Mouse (Mus musculus): ENCODE measurements around the gene Dmgdh.

Gene Dmgdh

DNA sequence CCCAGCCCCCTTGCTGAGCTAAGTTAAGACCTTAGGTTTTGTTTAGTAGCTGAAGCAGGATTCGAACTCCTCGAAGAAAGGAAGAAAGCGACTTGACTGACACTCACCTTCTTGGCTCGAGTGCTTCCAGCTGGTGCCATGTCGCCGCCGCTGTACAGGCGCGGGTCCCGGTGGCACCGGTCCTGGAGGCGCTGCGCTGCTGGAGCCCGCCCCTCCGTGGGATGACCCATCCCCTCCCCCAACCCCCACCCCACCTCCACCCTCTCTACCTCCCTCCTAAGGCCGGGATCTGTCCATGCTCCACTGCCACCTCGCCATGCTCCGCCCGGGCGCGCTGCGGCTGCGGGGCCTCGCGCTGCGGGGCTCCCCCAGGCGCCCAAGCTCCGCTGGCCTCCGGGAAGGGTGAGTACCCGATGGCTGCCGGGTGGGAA, at the start of gene Dmgdh, which contains the start of gene Bhmt2:
TSS of gene Dmgdh (plus strand) at position 303 of the 431 bp plus-strand sequence.
TSS of gene Bhmt2 (minus strand) at position 172 of the 431 bp plus-strand sequence.
- in situ Hi-C loops (cut with MboI; ENCODE audit: low pct_unique_long_range_greater_than_20kb in 1 of 2, low sequenced_read_pairs in 2 of 2, unreplicated experiment in 1 of 2): no loop called here

DNA sequence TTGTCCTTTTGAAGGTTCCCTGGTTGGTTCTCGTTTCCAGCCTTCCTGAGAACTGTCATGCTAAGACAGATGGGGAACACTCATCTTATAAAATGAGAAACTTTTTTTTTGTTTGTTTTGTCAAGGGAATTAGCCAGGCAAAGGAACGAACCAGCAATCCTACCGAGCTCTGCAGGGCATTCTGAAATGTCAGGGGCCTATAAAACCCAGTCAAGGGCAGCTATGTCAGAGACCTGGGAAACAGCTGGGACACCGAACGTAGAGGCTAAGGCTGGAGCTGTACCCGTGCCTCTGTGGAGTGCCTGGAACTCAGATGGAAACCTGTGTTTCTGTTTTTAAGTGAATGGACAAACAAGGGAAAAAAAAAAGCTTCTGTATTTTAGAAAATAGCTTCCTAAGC, 45.4 kb upstream of the Dmgdh start:
- in situ Hi-C loops (cut with MboI; ENCODE audit: low pct_unique_long_range_greater_than_20kb in 1 of 2, low sequenced_read_pairs in 2 of 2, unreplicated experiment in 1 of 2): no loop called here

DNA sequence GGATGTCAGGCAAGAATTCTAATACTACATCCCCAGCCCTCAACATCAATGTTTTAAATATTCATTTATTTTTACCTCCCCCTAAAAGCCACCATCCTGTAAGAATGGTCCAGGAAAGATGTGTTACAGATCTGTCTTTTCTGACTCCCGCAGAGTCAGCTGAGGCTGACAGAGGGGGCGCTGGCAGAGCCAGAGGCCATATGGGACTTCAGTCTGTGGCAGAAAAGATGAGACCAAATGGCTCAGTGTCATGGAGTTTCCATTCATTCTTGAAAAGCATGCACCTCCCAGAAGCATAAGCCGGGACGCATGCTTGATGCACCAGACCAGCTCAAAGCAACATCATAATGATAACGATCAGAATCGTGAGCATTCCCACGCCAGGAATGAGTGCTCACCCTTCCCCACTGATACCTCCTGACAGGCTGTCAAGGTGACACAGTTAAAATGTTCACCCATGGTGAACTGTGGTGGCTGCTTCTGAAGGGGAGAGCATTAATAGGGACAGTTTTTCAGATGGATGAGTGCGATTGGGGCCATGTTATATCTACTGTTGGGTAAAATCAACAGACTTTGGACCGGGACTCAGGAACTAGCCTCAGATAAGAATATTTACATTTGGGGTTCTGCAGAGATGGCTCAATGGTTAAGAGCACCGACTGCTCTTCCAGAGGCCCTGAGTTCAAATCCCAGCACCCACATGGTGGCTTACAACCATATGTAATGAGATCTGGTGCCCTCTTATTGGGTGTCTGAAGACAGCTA, 43.1 kb upstream of the Dmgdh start:
- in situ Hi-C loops (cut with MboI; ENCODE audit: low pct_unique_long_range_greater_than_20kb in 1 of 2, low sequenced_read_pairs in 2 of 2, unreplicated experiment in 1 of 2): loop anchor here in 1 of 2 experiments (10.0 kb wide), 1 partner anchor 94 kb away; no protein-coding TSS in a partner anchor

DNA sequence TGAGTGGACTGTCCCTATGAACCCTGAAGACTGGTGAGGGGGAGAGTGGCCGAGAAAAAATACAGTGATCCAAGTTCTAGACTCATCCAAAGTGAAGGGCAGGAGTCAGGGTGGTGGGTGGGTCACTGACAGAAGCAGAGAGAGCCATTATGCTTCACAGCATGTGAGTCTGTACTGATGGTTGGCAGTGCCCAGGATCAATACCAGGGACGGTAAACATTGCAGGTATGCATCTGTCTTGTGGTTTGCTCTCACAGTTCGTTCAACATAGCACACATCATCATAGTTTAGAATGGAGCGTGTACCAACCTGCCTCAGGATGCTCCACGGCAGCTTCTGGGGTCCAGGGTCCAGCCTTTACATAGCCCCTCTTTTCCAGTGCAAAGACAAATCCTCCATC, 41.3 kb upstream of the Dmgdh start:
- in situ Hi-C loops (cut with MboI; ENCODE audit: low pct_unique_long_range_greater_than_20kb in 1 of 2, low sequenced_read_pairs in 2 of 2, unreplicated experiment in 1 of 2): loop anchor here in 1 of 2 experiments (10.0 kb wide), 1 partner anchor 92 kb away; no protein-coding TSS in a partner anchor

DNA sequence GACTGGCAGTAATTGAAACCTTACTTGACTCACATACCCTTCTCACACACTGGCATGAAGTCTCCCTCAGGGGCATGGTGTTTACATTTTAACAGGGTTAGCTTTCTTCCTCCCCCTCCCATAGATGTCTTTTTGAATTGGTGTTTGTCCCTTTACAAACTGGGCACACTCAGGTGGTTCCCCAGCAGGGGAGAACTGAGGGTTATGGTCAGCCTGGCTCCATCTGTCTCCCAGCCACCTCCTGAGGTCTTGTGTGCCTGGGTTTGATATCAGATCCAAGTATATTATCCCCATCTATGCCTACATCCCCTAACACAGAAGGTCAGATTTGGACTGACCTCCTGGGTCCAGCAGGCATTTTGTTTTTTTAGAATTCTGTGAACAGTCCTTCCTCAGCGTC, 37.7 kb upstream of the Dmgdh start:
- in situ Hi-C loops (cut with MboI; ENCODE audit: low pct_unique_long_range_greater_than_20kb in 1 of 2, low sequenced_read_pairs in 2 of 2, unreplicated experiment in 1 of 2): loop anchor here in 1 of 2 experiments (10.0 kb wide), 1 partner anchor 88 kb away; no protein-coding TSS in a partner anchor

DNA sequence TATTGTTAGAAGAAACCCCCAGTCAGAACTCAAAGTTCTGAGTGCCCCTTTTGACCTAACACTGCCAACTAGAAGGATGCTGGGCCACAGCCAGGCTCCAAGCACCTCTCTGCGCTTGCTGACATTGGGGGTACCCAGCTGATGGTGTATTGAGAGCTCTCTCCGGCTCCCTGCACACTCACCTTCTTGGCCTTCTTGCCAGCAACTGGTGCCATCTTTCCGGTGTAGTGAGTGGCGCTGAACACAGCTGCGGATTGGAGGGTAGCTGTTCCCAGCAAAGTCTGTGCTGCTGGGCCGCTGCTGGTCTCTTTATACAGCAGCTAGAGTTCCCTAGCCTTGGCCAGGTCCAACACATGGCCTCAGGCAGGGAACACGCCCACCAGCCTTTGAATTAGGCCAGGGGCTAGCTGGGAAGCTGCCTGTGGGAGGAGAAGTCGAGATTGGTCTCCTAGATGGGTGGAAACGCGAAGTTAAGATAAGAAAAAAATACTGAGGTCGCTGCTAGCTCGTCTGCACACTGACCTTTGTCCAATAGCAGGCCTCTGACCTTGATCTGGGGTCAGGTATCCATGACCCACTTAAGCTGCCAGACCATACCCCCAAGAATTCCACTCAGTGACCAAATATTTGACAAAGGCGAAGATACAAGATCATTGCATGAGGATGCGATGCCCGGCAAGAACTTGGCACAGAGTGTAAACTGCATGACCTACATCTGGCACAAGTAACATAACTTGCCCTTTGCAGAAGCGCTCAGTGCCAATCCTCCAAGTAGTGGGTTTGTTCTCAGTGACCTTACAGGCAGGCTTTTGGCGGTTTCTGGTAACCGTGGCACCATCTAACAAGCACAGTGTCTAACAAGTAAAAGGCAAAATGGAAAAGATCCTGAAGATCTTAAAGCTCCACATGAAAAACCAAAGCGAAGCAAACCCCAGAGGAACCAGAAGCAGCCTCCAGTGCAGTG, 36.7 kb upstream of the Dmgdh start, which contains the start of gene Bhmt:
TSS of gene Bhmt (minus strand) at position 680 of the 964 bp plus-strand sequence.
- in situ Hi-C loops (cut with MboI; ENCODE audit: low pct_unique_long_range_greater_than_20kb in 1 of 2, low sequenced_read_pairs in 2 of 2, unreplicated experiment in 1 of 2): loop anchor here in 1 of 2 experiments (10.0 kb wide), 1 partner anchor 87 kb away; no protein-coding TSS in a partner anchor

DNA sequence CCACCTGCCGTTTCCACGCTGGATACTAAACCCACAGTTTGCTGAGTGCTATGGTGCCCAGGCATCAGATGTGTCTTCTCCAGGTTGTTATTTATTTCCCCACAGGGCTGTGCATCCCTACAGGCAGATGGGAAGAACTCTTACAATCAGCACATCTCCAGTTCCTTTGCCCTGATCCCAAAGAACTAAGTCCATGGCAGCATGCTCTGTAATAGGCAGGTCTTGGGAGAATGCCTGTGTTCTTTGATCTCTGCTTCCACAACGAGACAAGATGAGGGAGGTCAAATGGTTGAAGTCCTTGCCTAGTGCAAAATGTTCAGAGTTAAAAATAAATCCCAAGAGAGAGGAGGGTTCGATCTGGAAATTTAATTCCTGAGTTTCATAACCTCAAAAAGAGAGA, 34.6 kb upstream of the Dmgdh start:
- in situ Hi-C loops (cut with MboI; ENCODE audit: low pct_unique_long_range_greater_than_20kb in 1 of 2, low sequenced_read_pairs in 2 of 2, unreplicated experiment in 1 of 2): loop anchor here in 1 of 2 experiments (10.0 kb wide), 1 partner anchor 85 kb away; no protein-coding TSS in a partner anchor

DNA sequence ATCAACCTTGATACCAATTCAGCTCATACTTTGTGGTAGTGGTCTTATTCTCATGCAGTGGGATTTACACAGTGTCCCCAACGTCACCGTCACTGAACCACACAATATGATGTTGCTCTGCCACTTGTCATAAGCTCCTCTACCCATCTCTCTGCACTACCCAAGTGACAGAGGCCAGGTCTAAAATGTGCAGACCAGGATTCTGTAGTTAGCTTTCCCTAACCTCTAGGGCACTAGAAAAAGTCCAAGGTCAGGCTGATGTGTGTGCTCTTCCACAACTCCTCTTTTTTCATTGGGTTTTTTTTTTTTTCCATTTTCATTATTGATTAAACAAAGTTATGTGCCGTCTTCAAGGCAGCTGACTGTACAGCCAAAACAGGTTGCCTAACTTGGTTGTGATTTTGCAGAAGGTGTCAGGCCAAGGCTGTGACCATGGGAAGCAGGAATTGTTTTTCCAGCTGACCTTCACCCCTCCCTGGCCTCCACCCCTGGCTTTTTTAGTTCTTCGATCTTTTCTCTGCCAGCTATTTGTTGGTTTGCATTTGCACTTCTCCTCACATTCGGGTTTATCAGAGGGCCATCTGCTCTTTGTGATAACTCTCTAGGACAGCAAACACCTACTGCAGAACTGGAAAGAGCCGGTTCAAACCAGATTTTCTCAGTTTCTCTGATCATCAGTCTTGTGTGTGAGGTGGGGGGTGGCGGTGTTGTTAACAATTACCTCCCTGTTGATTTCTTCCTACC, 25.7 kb upstream of the Dmgdh start:
- in situ Hi-C loops (cut with MboI; ENCODE audit: low pct_unique_long_range_greater_than_20kb in 1 of 2, low sequenced_read_pairs in 2 of 2, unreplicated experiment in 1 of 2): no loop called here

DNA sequence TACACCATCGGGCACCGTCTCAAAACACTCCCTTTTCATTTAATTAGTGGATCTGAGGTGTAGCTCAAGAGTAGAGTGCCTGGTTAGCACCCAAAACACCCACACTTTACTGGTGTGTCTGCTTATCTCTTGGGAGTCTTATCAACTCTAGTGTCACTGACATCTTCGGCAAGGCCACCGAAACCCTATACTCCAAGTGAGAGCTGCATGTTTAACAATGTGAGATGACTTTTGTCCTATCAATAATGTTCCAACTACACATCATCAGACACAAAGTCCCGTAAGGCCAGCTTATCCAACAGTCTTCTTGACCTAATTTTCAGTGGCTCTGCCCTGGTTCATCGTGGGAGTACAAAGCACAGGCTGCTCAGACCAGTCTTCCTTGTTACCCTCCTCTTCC, 20.9 kb upstream of the Dmgdh start:
- in situ Hi-C loops (cut with MboI; ENCODE audit: low pct_unique_long_range_greater_than_20kb in 1 of 2, low sequenced_read_pairs in 2 of 2, unreplicated experiment in 1 of 2): no loop called here

DNA sequence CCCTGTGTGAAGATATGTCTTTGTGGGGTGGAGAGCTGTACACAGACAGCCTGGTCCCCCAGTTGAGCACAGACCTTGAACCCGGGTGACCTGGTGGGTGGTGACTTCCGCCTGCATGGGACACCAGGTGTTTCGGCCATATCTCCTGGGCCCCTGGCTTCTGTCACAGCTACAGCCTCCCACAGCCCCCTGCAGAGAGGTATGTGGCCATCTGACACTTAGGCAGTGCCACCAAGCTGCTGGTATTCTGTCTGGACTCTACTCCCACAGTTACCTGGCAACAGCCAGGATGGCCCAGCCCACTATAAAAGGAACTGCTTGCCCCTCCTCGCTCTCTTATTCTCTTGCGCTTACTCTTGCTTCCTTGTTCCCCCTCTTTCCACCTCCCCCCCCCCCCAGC, 16.3 kb upstream of the Dmgdh start:
- in situ Hi-C loops (cut with MboI; ENCODE audit: low pct_unique_long_range_greater_than_20kb in 1 of 2, low sequenced_read_pairs in 2 of 2, unreplicated experiment in 1 of 2): no loop called here

DNA sequence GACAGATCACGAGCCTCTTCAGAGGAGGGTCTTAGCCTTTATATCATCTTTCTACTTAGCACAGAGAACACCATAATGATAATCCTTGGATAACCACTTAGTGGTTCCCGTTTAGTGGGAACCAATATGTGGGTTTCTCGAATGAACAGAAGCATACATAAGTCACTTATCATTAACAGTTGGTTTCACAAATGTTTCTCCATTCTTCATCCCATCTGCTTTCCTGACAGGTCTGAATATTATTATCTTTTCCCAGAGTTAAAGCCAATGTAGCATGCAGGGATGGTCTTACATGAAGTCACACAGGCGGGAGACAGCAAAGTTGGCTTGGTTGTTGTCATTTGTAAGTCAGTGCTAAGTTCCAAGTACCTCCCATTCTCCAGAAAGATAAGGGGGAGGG, 6.6 kb upstream of the Dmgdh start:
- in situ Hi-C loops (cut with MboI; ENCODE audit: low pct_unique_long_range_greater_than_20kb in 1 of 2, low sequenced_read_pairs in 2 of 2, unreplicated experiment in 1 of 2): no loop called here

DNA sequence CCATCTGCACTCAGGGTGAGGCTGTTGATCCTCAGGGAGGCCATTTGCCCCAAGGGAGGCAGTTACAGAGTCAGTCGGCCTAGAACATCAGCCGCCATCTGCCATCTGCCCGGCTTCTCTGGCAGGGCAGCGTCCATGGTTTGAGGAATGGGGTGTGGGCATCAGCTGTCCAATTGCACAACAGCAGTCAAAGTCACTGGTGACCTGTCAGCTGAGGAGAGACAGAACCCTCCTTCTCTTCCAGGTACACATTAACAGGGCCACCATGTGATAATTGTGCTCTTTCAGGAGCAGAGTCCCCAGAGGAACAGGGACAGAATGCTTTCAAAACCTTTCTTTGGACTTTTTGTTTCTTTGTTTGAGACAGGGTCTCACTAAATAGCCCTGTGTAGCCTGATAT, 1.9 kb upstream of the Dmgdh start:
- in situ Hi-C loops (cut with MboI; ENCODE audit: low pct_unique_long_range_greater_than_20kb in 1 of 2, low sequenced_read_pairs in 2 of 2, unreplicated experiment in 1 of 2): no loop called here

DNA sequence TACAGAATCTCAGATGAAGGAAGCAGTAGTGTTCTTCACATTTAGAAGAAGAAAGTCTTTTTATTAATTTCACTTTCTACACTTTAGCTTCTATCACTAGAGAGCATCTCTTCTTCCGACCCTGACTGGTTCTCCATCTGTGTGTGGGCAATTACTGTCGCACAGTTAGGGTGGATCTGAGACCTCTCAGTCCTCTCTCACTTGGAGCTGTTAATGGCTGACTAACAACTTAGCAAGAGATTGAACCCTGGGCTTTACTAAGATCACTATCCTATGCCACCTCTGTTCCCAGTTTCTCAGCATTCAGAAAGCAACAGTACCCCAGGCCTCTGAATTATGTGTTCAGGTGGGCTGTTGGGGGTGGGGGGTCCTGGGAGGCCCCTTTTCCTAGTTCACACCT, 937 bp upstream of the Dmgdh start:
- in situ Hi-C loops (cut with MboI; ENCODE audit: low pct_unique_long_range_greater_than_20kb in 1 of 2, low sequenced_read_pairs in 2 of 2, unreplicated experiment in 1 of 2): no loop called here

DNA sequence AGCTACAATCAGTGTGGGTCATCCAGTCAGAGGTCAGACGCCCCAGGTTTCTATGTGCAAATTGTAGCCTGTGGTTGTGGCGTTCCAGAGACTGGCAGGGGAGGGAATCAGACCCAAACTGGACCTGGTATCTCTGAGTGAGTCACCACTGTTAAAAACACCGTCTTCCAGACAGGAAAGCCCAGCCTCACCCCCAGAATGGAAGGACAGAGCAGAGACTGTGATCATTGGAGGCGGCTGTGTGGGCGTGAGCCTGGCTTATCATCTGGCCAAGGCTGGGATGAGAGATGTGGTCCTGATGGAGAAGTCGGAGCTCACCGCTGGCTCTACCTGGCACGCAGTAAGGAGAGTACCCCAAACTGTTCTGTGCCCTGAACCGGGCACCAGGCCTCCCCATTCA, 2.6 kb downstream of the Dmgdh start:
- in situ Hi-C loops (cut with MboI; ENCODE audit: low pct_unique_long_range_greater_than_20kb in 1 of 2, low sequenced_read_pairs in 2 of 2, unreplicated experiment in 1 of 2): no loop called here

DNA sequence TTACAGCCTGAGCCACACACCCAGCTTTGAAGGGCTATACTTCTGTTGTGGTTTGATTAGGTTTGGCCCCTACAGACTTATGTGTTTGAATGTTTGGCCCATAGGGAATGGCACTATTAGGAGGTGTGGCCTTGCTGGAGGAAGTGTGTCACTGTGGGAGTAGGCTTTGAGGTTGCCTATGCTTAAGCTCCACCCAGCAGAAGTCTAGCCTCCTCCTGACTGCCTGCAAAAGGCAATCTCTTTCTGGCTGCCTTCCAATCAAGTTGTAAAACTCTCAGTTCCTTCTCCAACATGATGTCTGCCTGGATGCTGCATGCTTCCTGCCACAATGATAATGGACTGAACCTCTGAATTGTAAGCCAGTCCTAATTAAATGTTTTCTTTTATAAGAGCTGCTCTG, 9.1 kb downstream of the Dmgdh start:
- in situ Hi-C loops (cut with MboI; ENCODE audit: low pct_unique_long_range_greater_than_20kb in 1 of 2, low sequenced_read_pairs in 2 of 2, unreplicated experiment in 1 of 2): no loop called here

DNA sequence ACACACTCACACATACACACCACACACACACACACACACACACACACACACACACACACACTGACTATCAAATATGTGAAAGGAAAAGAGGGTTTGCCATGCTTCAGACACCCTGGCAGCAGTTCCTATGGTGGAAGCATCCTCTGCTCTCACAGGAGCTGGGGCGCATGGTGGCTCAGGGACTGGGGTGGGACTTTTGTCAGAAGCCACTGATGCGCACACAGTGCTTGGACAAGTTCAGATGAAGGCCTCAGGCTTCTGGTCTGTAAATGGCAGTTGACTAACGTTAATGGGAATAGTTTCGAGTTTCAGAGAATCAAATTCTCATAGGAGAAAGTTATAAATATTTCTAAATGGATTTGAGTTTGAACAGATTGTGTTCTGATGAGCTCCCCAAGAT, 11.0 kb downstream of the Dmgdh start:
- in situ Hi-C loops (cut with MboI; ENCODE audit: low pct_unique_long_range_greater_than_20kb in 1 of 2, low sequenced_read_pairs in 2 of 2, unreplicated experiment in 1 of 2): no loop called here

DNA sequence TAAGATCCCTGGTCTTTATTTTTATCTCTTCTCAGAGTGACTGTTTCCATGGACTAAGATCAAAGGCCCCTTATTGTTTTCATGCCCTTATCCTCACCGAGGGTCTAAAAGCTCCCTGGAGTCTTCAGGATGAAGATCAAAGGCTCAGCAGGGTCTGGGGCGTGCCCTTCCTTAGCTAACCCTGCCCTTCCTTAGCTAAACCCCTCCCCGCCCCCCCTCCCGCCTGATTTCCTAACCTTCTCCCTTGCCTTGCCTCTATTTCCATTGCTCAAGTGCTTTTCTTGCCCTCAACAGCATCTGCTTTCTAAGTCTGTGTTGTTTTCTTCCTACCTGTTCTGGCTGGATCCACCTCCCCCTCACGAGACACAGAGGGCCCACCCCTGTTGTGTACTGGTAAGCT, 13.1 kb downstream of the Dmgdh start:
- in situ Hi-C loops (cut with MboI; ENCODE audit: low pct_unique_long_range_greater_than_20kb in 1 of 2, low sequenced_read_pairs in 2 of 2, unreplicated experiment in 1 of 2): no loop called here

DNA sequence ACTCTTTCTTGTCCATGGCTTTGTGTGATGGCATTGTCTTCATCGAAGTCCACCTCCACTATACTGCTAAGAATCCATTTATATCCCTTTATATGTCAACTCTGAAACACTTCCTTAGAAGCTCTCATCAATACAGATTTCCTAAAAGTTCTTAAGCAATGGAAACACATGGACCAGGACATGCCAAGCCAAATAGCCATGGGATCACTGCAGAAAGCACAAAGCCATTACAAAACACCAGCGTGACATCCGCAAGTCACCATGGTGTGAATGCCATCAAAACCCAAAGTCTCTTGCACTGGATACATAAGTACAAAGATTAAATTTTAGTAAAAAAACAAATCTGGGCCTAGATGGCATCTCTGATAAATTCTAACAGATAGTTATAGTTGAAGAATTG, 15.3 kb downstream of the Dmgdh start:
- in situ Hi-C loops (cut with MboI; ENCODE audit: low pct_unique_long_range_greater_than_20kb in 1 of 2, low sequenced_read_pairs in 2 of 2, unreplicated experiment in 1 of 2): no loop called here

Measured in mouse embryonic stem cell (cell line).